Mouse (Mus musculus): Measurements from ENCODE around the gene Cab39.

Cab39 gene

GRCm38 (mm10) chr1:85793208-85794105, at the start of gene Cab39:
Gene Cab39 (plus strand): TSS chr1:85793441.
- DNase-seq (ENCODE audit: extremely low spot score): peak; percentile 85

- DNase-seq (ENCODE audit: extremely low spot score): no peak
Measured at GRCm38 (mm10) chr1:85744539-85744938, 48.7 kb upstream of the Cab39 start.

GRCm38 (mm10) chr1:85746511-85746910, 46.7 kb upstream of the Cab39 start:
- no peak for DNase-seq (ENCODE audit: extremely low spot score)

GRCm38 (mm10) chr1:85749829-85750228, 43.4 kb upstream of the Cab39 start:
- no peak for DNase-seq (ENCODE audit: extremely low spot score)

- DNase-seq (ENCODE audit: extremely low spot score): no peak
Measured at GRCm38 (mm10) chr1:85750650-85751049, 42.6 kb upstream of the Cab39 start.

GRCm38 (mm10) chr1:85751494-85751893, 41.7 kb upstream of the Cab39 start:
- no peak for DNase-seq (ENCODE audit: extremely low spot score)

- no peak for DNase-seq (ENCODE audit: extremely low spot score)
Measured at GRCm38 (mm10) chr1:85751932-85752680, 41.1 kb upstream of the Cab39 start.

- DNase-seq (ENCODE audit: extremely low spot score): no peak
Measured at GRCm38 (mm10) chr1:85757531-85758230, 35.6 kb upstream of the Cab39 start.

GRCm38 (mm10) chr1:85758231-85758968, 34.8 kb upstream of the Cab39 start:
- no peak for DNase-seq (ENCODE audit: extremely low spot score)

- no peak for DNase-seq (ENCODE audit: extremely low spot score)
Measured at GRCm38 (mm10) chr1:85758969-85759293, 34.3 kb upstream of the Cab39 start.

- no peak for DNase-seq (ENCODE audit: extremely low spot score)
Measured at GRCm38 (mm10) chr1:85761665-85762064, 31.6 kb upstream of the Cab39 start.

- DNase-seq (ENCODE audit: extremely low spot score): no peak
Measured at GRCm38 (mm10) chr1:85763386-85763785, 29.9 kb upstream of the Cab39 start.

- no peak for DNase-seq (ENCODE audit: extremely low spot score)
Measured at GRCm38 (mm10) chr1:85764291-85764690, 28.9 kb upstream of the Cab39 start.

GRCm38 (mm10) chr1:85766120-85766519, 27.1 kb upstream of the Cab39 start:
- no peak for DNase-seq (ENCODE audit: extremely low spot score)

GRCm38 (mm10) chr1:85767754-85768153, 25.5 kb upstream of the Cab39 start:
- no peak for DNase-seq (ENCODE audit: extremely low spot score)

- no peak for DNase-seq (ENCODE audit: extremely low spot score)
Measured at GRCm38 (mm10) chr1:85771976-85772375, 21.3 kb upstream of the Cab39 start.

GRCm38 (mm10) chr1:85775136-85775535, 18.1 kb upstream of the Cab39 start:
- no peak for DNase-seq (ENCODE audit: extremely low spot score)

GRCm38 (mm10) chr1:85776154-85776553, 17.1 kb upstream of the Cab39 start:
- DNase-seq (ENCODE audit: extremely low spot score): no peak

GRCm38 (mm10) chr1:85778436-85778835, 14.8 kb upstream of the Cab39 start, which contains the start of gene A630001G21Rik:
Gene A630001G21Rik (minus strand): TSS chr1:85778643.
- DNase-seq (ENCODE audit: extremely low spot score): no peak

GRCm38 (mm10) chr1:85779012-85779411, 14.2 kb upstream of the Cab39 start:
- DNase-seq (ENCODE audit: extremely low spot score): no peak

GRCm38 (mm10) chr1:85779428-85780180, 13.6 kb upstream of the Cab39 start:
- no peak for DNase-seq (ENCODE audit: extremely low spot score)
